Mouse (Mus musculus): ENCODE measurements around the gene App. TPM values are rescaled to one million over a fixed set of nuclear protein-coding genes. Genes with fewer than 3 reads are reported as not detected.

Gene App
- polyA plus RNA-seq, 1 experiment from 2014 or later = 470 TPM

GRCm38 (mm10) chr16:85145771-85146178 is 27.8 kb downstream of the App start:
- H3K9ac ChIP-seq (ENCODE audit: low read depth, low read length) = no peak overlapping the region
- H3K4me1 ChIP-seq (ENCODE audit: control insufficient read depth, insufficient read depth, low read length) = peaks cover 11% of the 10 kb centered on the region
- no peak overlapping the region for H3K4me2 ChIP-seq (ENCODE audit: low read length)
- 0 out of 2 replicates have a peak, but pooled peaks cover 3% of the 10 kb centered on the region for H3K36me3 ChIP-seq (ENCODE audit: control insufficient read depth, insufficient read depth, low read length)
- ATAC-seq = 0 out of 2 replicates have a peak, but pooled peaks have one; percentile 26
- H3K27ac ChIP-seq (ENCODE audit: low read length) = no peak overlapping the region
- no peaks in the 10 kb centered on the region for H3K27me3 ChIP-seq (ENCODE audit: control insufficient read depth, insufficient read depth, low read depth, low read length)
- no peaks in the 10 kb centered on the region for H3K9me3 ChIP-seq (replicated peaks; ENCODE audit: control insufficient read depth, low read length, poor library complexity, severe bottlenecking)
- WGBS = 30% methylated on average over 11 of the region's 11 CpGs
- no peak overlapping the region for H3K4me3 ChIP-seq (ENCODE audit: low read depth, low read length)

- Histone ChIP-seq H3K4me3 (ENCODE audit: low read depth, low read length) (no peak overlapping the region), H3K9me3 (replicated peaks; ENCODE audit: control insufficient read depth, low read length, poor library complexity, severe bottlenecking) (no peaks in the 10 kb centered on the region), H3K27ac (ENCODE audit: low read length) (no peak overlapping the region), H3K4me1 (ENCODE audit: control insufficient read depth, insufficient read depth, low read length) (peaks cover 11% of the 10 kb centered on the region), H3K4me2 (ENCODE audit: low read length) (0 out of 2 replicates have a peak overlapping the region, but pooled peaks have one; percentile 8), H3K36me3 (ENCODE audit: control insufficient read depth, insufficient read depth, low read length) (0 out of 2 replicates have a peak, but pooled peaks cover 3% of the 10 kb centered on the region), H3K27me3 (ENCODE audit: control insufficient read depth, insufficient read depth, low read depth, low read length) (no peaks in the 10 kb centered on the region), H3K9ac (ENCODE audit: low read depth, low read length) (no peak overlapping the region)
- ATAC-seq = peak; percentile 49
- 36% methylated on average over 11 of the region's 11 CpGs for WGBS
Measured at GRCm38 (mm10) chr16:85145369-85145768, 28.2 kb downstream of the App start.

- H3K4me3 ChIP-seq (ENCODE audit: low read depth, low read length) = no peak overlapping the region
- ATAC-seq = no peak
- no peak overlapping the region for H3K4me2 ChIP-seq (ENCODE audit: low read length)
- peaks cover 14% of the 10 kb centered on the region for H3K4me1 ChIP-seq (ENCODE audit: control insufficient read depth, insufficient read depth, low read length)
- no peaks in the 10 kb centered on the region for H3K27me3 ChIP-seq (ENCODE audit: control insufficient read depth, insufficient read depth, low read depth, low read length)
- no peak overlapping the region for H3K27ac ChIP-seq (ENCODE audit: low read length)
- no peak overlapping the region for H3K9ac ChIP-seq (ENCODE audit: low read depth, low read length)
- 0 out of 2 replicates have a peak, but pooled peaks cover 3% of the 10 kb centered on the region for H3K36me3 ChIP-seq (ENCODE audit: control insufficient read depth, insufficient read depth, low read length)
- no peaks in the 10 kb centered on the region for H3K9me3 ChIP-seq (replicated peaks; ENCODE audit: control insufficient read depth, low read length, poor library complexity, severe bottlenecking)
- WGBS = 76% methylated on average over 6 of the region's 6 CpGs
Measured at GRCm38 (mm10) chr16:85144401-85144800, 29.2 kb downstream of the App start.

DNA sequence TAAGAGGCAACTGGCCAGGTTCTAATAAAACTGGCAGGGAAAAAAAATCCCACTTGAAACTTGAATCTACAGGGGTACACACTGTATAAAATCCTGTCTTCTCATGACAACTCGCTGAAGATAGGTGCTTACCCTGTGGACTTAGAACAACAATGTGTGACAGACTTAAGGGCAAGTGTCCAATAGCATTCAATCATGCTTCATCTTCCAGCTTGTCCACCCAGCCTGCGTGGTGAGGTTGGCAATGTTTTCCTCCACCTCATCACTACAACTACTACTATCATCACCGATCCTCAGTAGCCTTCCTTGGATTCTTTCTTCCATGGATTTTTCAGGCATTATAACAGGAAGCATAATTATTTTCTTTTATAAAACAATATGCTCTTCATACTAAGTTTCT is 29.7 kb downstream of the App start:
- no peak overlapping the region for H3K4me2 ChIP-seq (ENCODE audit: low read length)
- 0 out of 2 replicates have a peak, but pooled peaks cover 3% of the 10 kb centered on the region for H3K36me3 ChIP-seq (ENCODE audit: control insufficient read depth, insufficient read depth, low read length)
- H3K4me3 ChIP-seq (ENCODE audit: low read depth, low read length) = no peak overlapping the region
- H3K27me3 ChIP-seq (ENCODE audit: control insufficient read depth, insufficient read depth, low read depth, low read length) = no peaks in the 10 kb centered on the region
- H3K9me3 ChIP-seq (replicated peaks; ENCODE audit: control insufficient read depth, low read length, poor library complexity, severe bottlenecking) = no peaks in the 10 kb centered on the region
- ATAC-seq = no peak
- H3K9ac ChIP-seq (ENCODE audit: low read depth, low read length) = no peak overlapping the region
- no peak overlapping the region for H3K27ac ChIP-seq (ENCODE audit: low read length)
- peaks cover 18% of the 10 kb centered on the region for H3K4me1 ChIP-seq (ENCODE audit: control insufficient read depth, insufficient read depth, low read length)
- 90% methylated on average over 3 of the region's 3 CpGs for WGBS

DNA sequence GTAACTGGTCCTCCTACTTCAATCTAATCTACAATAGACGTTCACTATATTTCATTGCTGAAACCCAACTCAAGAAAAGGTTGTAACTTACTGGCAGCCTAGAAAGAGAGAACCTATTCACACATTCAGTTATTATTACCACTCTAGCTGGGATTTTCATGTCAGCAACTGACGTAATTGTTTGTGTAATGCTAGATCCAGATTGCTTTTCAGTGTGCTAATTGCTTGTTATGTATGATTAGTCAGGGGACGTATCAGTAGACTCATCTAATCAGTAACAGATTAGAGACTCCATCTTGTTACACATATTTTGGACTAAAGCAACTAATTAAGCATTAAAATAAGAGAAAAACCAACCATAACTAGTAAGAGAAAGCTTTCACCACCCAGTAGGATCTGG is 30.4 kb downstream of the App start:
- 64% methylated on average over 3 of the region's 3 CpGs for WGBS

GRCm38 (mm10) chr16:85141404-85141803 is 32.2 kb downstream of the App start:
- no peaks in the 10 kb centered on the region for H3K9me3 ChIP-seq (replicated peaks; ENCODE audit: control insufficient read depth, low read length, poor library complexity, severe bottlenecking)
- no peak for ATAC-seq
- H3K36me3 ChIP-seq (ENCODE audit: control insufficient read depth, insufficient read depth, low read length) = no peaks in the 10 kb centered on the region
- no peaks in the 10 kb centered on the region for H3K27me3 ChIP-seq (ENCODE audit: control insufficient read depth, insufficient read depth, low read depth, low read length)
- no peak overlapping the region for H3K27ac ChIP-seq (ENCODE audit: low read length)
- peaks cover 18% of the 10 kb centered on the region for H3K4me1 ChIP-seq (ENCODE audit: control insufficient read depth, insufficient read depth, low read length)
- no peak overlapping the region for H3K4me3 ChIP-seq (ENCODE audit: low read depth, low read length)
- no peak overlapping the region for H3K9ac ChIP-seq (ENCODE audit: low read depth, low read length)
- H3K4me2 ChIP-seq (ENCODE audit: low read length) = no peak overlapping the region
- WGBS = 93% methylated on average over 4 of the region's 4 CpGs

More for the DNA sequence above, 30.4 kb downstream of the App start:
- Histone ChIP-seq H3K4me1 (ENCODE audit: control insufficient read depth, insufficient read depth, low read length) (peaks cover 18% of the 10 kb centered on the region), H3K27ac (ENCODE audit: low read length) (no peak overlapping the region), H3K27me3 (ENCODE audit: control insufficient read depth, insufficient read depth, low read depth, low read length) (no peaks in the 10 kb centered on the region), H3K4me2 (ENCODE audit: low read length) (no peak overlapping the region), H3K9ac (ENCODE audit: low read depth, low read length) (no peak overlapping the region), H3K4me3 (ENCODE audit: low read depth, low read length) (no peak overlapping the region), H3K36me3 (ENCODE audit: control insufficient read depth, insufficient read depth, low read length) (no peaks in the 10 kb centered on the region), H3K9me3 (replicated peaks; ENCODE audit: control insufficient read depth, low read length, poor library complexity, severe bottlenecking) (no peaks in the 10 kb centered on the region)
- ATAC-seq = no peak

- H3K36me3 ChIP-seq (ENCODE audit: control insufficient read depth, insufficient read depth, low read length) = no peaks in the 10 kb centered on the region
- no peaks in the 10 kb centered on the region for H3K27me3 ChIP-seq (ENCODE audit: control insufficient read depth, insufficient read depth, low read depth, low read length)
- no peaks in the 10 kb centered on the region for H3K9me3 ChIP-seq (replicated peaks; ENCODE audit: control insufficient read depth, low read length, poor library complexity, severe bottlenecking)
- 0 out of 2 replicates have a peak overlapping the region, but pooled peaks have one; percentile 2 for H3K27ac ChIP-seq (ENCODE audit: low read length)
- peaks cover 12% of the 10 kb centered on the region for H3K4me1 ChIP-seq (ENCODE audit: control insufficient read depth, insufficient read depth, low read length)
- WGBS = 24% methylated on average over 9 of the region's 9 CpGs
- H3K9ac ChIP-seq (ENCODE audit: low read depth, low read length) = no peak overlapping the region
- peak; percentile 66 for ATAC-seq
- H3K4me2 ChIP-seq (ENCODE audit: low read length) = no peak overlapping the region
- no peak overlapping the region for H3K4me3 ChIP-seq (ENCODE audit: low read depth, low read length)
Measured at GRCm38 (mm10) chr16:85139178-85139604, 34.4 kb downstream of the App start.

GRCm38 (mm10) chr16:85137348-85137747 is 36.2 kb downstream of the App start:
- no peak overlapping the region for H3K4me2 ChIP-seq (ENCODE audit: low read length)
- 79% methylated on average over 11 of the region's 11 CpGs for WGBS
- peak; percentile 18; the same call in 1 of the 2 replicates for ATAC-seq

DNA sequence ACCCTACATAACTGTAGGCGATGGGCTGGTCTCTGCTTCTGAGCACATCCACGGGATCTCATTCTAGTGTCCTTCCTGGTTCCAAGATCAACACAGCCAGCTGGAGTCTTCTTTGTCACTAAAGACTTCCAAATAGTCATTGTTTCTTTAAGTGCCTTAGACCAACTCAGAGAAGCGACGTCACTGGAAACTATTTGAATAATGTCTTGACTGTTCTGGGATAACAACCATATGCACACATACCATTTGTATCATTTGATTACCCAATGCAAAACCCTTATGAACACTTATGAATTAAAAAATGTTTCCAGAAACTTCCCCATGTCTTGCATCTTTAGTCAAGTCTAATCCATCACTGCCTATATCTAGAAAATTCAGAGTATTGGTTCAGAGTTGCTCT is 37.5 kb downstream of the App start:
- Histone ChIP-seq H3K4me1 (ENCODE audit: control insufficient read depth, insufficient read depth, low read length) (peaks cover 17% of the 10 kb centered on the region), H3K9ac (ENCODE audit: low read depth, low read length) (no peak overlapping the region), H3K27ac (ENCODE audit: low read length) (no peak overlapping the region), H3K4me2 (ENCODE audit: low read length) (no peak overlapping the region), H3K27me3 (ENCODE audit: control insufficient read depth, insufficient read depth, low read depth, low read length) (no peaks in the 10 kb centered on the region), H3K4me3 (ENCODE audit: low read depth, low read length) (no peak overlapping the region), H3K36me3 (ENCODE audit: control insufficient read depth, insufficient read depth, low read length) (no peaks in the 10 kb centered on the region), H3K9me3 (replicated peaks; ENCODE audit: control insufficient read depth, low read length, poor library complexity, severe bottlenecking) (no peaks in the 10 kb centered on the region)
- WGBS = 75% methylated on average over 4 of the region's 4 CpGs
- ATAC-seq = no peak

More at GRCm38 (mm10) chr16:85137348-85137747, 36.2 kb downstream of the App start:
- H3K36me3 ChIP-seq (ENCODE audit: control insufficient read depth, insufficient read depth, low read length) = no peaks in the 10 kb centered on the region
- peaks cover 22% of the 10 kb centered on the region for H3K4me1 ChIP-seq (ENCODE audit: control insufficient read depth, insufficient read depth, low read length)
- no peaks in the 10 kb centered on the region for H3K9me3 ChIP-seq (replicated peaks; ENCODE audit: control insufficient read depth, low read length, poor library complexity, severe bottlenecking)
- H3K9ac ChIP-seq (ENCODE audit: low read depth, low read length) = no peak overlapping the region
- no peak overlapping the region for H3K27ac ChIP-seq (ENCODE audit: low read length)
- no peaks in the 10 kb centered on the region for H3K27me3 ChIP-seq (ENCODE audit: control insufficient read depth, insufficient read depth, low read depth, low read length)
- no peak overlapping the region for H3K4me3 ChIP-seq (ENCODE audit: low read depth, low read length)
